Mouse (Mus musculus) testis, postnatal 10 days (tissue): ENCODE data around the gene Cdkn2aip.

Experiments
- DNase-seq: peaks from one replicate; pipeline ENCODE4 v3.0.0; 2021; ENCODE audit warnings: low spot score

Cdkn2aip gene

GRCm38 (mm10) chr8:47713761-47714745 lies at the start of gene Cdkn2aip:
Gene Cdkn2aip, minus strand, starts transcription at chr8:47713932.
- peak; percentile 97 for DNase-seq

DNA sequence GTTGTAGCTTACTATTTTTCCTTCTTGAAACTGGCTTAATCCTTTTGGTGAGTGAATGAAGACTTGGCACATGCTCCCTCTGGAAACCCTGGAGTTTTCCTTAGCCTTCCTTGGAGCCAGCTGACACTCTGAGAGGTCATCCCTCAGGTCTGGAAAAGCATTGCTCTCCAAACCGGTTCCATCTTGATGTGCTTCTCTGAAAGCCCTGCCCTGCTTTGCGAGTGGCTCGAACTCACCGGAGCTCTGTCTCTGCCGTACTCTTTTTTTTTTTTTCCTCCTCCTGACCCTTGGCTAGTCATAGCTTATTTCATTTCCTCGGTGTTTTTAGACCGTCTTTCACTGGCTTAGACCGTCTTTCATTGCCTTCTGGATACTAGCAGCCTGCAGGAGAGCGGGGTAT lies 49.5 kb upstream of the Cdkn2aip start:
- DNase-seq: no peak

GRCm38 (mm10) chr8:47760685-47761084 lies 47.0 kb upstream of the Cdkn2aip start:
- no peak for DNase-seq

DNA sequence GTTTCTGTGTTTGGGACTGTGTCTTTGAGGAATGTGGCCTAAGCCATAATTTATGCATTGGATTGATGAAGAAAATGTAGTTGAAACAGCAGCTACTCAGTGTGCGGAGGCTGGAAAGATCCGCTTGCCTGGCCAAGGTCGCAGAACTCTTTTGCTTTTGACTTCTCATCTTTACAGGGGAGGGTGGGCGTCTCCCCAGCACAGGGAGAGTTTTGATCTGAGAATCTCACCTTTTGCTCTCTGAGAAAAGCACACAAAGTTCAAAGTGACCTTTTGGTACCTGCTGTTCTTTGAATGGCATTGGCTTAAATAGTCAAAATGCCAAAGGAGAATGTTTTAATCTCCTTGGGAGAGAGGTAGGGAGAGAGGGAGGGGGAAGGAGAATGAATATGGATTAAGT lies 46.5 kb upstream of the Cdkn2aip start:
- DNase-seq: no peak

DNA sequence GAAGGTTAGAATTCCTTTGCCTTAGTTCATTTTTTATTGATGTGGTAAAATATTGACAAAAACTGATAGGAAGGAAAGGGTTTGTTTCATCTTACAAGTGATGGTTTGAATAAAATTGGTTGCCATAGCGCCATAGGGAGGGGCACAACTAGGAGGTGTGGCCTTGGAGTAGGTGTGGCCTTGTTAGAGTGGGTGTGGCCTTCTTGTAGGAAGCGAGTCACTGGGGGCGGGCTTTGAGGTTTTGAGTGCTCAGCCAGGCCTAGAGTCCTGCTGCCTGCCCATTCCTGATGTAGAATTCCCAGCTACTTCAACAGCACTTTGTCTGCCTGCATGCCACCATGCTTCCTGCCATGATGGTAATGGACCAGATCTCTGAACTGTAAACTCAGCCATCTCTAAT lies 39.4 kb upstream of the Cdkn2aip start:
- DNase-seq: no peak

DNA sequence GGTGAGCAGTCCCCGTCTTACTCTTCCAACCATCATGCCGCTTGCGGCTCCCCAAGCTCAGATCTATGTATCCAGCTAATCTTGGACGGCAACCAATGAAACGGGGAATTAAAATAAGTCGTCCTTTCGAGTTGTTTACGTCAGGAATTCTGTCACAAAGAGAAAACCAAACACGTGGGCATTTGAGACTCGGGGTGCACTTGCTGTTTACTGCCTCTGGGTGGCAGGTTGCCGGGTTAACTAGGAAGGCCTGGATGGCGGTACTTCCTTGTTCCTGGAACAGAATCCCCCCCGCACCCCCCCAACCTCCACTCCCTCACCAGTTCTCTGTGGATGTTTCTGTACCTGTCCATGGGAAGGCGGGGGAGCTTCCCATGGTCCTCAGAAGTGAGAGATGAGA lies 36.4 kb upstream of the Cdkn2aip start:
- no peak for DNase-seq

GRCm38 (mm10) chr8:47749491-47749890 lies 35.8 kb upstream of the Cdkn2aip start:
- no peak for DNase-seq

DNA sequence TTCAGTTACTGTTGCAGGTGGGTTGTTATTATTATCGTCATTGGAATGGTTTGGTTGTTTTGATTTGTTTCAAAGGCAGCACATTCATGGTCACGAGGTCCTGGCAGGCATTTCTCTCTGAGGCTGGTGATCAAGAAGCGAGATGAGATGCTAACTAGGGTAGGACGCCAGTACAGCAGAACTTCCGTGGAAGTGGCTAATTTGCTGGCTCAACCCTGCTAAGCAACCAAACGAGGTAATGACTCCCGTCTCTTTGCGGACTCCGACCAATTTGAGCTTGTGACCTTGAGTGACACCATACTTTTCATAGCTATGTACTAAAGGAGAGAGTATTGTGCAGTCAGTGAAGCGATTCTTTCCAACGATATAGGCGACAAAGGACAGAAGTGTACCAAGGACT lies 32.6 kb upstream of the Cdkn2aip start:
- no peak for DNase-seq

GRCm38 (mm10) chr8:47745848-47746247 lies 32.1 kb upstream of the Cdkn2aip start:
- DNase-seq: no peak

DNA sequence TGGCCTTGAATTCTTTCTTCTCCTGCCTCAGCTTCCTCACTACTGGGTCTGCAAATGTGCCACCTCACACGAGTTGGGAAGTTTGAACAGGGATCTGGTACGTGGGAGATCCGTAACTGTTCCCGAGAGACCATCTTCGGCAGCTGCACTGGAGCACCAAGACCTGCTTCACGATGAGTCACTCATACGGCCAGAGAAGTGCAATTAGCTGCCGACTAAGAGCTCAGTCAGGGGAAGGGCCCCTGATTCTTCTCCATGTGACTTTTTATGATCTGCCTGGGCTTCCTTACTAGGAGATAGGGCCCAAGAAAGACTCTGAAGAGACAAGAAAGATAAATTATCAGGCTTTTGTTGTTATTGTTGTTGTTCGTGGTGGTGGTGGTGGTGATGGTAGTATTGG lies 31.1 kb upstream of the Cdkn2aip start:
- DNase-seq: no peak

- DNase-seq: peak; percentile 96
Measured at GRCm38 (mm10) chr8:47743419-47743818, 29.7 kb upstream of the Cdkn2aip start.

- DNase-seq: no peak
Measured at GRCm38 (mm10) chr8:47742992-47743391, 29.3 kb upstream of the Cdkn2aip start.

- no peak for DNase-seq
Measured at GRCm38 (mm10) chr8:47742372-47742771, 28.6 kb upstream of the Cdkn2aip start.

DNA sequence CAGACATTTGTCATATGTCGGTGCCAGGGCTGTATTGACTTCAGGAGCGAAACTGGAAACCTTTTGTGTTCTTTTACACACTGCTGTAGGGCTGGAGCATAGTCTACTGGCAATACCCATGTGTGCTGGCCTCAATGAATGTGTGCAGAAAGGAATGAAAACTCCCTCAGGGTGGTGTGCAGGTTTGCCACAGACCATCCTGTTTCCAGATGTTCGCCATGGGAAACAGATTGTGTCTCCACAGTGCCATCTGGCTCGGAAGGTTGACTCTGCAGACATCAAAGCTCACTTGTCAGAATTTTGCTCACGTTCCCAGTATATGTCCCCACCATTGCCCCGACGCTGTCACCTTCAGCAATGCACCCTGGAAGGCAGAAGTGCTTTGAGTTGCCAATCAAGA lies 23.4 kb upstream of the Cdkn2aip start:
- DNase-seq: no peak

DNA sequence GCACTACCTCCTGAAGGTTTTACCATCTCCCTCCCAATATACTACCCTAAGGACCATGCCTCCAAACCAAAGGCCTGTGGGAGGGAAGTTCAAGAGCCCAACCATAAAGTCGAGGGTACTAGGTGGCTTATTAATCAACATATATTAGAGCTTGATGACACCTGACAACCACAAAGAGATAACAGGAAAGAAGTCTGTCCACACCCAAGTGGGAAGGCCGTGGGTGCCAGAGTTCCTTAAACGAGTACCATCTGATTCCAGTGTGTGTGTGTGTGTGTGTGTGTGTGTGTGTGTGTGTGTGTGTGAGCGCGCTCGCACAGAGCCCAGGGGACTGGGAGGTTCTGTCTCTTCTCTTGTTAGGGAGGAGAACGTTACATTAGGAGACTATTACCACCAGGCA lies 15.6 kb upstream of the Cdkn2aip start:
- DNase-seq: no peak

DNA sequence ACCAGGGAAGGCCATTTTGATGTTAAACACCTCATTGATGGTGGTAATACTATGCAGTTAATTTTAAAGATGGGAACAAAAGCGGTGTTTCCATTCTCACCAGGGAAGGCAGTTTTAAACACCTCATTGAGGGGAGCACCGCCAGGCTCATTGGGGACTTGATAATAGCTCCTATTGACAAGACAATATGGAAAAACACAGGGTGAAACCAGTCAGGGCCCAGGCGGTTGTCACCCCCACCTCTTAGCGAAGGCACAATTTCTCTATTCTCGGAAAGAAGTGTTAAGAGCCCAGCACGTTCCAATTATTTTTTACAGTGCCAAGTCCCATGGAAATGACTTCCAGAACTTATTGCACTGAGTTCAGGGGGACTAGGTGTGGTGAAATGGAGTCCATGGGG lies 13.2 kb upstream of the Cdkn2aip start:
- no peak for DNase-seq

DNA sequence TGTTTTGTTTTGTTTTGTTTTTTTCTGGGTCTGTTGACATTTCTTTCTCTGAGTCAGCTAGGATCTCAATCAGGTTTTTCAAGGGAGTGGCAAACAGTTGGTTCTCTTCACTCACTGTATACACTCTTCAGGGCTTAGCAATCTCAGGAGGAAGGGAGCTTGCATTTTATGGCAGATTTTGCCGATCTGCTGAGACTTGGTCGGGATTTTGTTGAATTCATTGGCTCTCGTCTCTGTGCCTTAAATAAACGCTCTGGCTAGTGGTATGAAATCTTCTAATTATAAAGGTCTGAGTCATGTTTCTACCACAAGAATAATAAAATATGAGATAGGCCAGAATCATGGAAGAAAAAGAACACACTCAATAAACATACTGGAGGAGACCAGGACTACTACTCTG lies 7.9 kb upstream of the Cdkn2aip start:
- DNase-seq: no peak

- DNase-seq: no peak
Measured at GRCm38 (mm10) chr8:47718641-47719040, 4.9 kb upstream of the Cdkn2aip start.

DNA sequence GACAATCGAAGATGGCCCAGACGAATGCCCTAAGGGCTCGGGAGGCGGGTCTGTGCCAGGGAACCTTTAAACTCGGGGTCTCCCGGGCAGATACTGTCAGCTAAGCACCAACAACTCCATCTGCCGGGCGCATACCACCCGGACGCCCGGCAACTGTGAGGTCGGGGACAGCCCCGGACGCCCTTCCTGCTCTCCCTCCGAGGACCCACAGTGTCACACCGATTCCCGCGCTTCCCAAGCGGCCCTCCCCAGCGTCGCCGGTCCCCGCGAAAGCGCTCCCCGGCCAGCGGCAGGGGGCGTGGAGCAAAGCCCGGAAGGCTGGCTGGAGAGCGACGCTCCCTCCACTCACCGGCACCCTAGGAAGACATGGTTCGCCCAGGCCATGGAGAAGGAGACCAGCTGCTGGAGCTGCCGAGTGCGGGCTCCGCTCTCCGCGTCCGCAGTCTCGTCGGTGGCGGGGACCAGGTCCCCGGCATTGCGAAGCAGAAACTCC lies 515 bp downstream of the Cdkn2aip start:
- peak; percentile 68 for DNase-seq

DNA sequence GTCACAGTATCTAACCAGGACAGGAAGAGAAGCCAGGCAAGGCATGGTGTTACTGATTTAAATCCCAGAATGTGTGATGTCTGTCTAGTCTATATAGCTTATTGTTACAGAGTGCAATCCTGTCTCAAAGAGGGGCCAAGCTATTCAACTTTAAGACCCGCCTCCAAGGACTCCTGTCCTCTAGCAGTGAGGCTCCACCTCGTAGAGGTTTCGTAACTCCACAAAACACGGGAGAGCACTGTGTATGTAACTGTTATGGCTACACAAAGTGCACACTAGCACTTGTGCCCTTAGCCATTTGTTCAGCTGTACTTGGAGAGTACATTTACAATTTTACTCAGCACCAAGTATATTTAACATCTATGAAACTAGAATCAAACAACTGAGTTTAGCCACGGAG lies 5.6 kb downstream of the Cdkn2aip start:
- DNase-seq: peak; percentile 12

DNA sequence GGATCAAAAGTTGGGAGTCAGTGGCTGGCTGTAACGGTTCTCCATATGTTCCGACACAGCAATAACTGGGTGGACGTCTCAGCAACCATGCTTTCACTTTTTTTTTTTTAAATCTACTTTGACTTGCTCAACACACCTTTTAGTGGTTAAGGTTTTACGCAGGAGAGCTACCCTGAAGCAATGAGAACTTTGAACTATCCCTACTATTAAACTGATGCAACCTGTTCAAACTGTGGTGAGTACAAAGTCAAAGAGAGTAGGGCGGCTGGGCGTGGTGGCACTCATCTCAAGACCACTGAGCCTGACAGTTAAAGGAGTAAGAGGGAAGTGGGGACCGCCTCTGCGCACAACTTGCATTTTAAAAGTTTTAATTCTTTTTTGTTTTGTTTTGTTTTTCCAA lies 7.0 kb downstream of the Cdkn2aip start:
- DNase-seq: peak; percentile 27

DNA sequence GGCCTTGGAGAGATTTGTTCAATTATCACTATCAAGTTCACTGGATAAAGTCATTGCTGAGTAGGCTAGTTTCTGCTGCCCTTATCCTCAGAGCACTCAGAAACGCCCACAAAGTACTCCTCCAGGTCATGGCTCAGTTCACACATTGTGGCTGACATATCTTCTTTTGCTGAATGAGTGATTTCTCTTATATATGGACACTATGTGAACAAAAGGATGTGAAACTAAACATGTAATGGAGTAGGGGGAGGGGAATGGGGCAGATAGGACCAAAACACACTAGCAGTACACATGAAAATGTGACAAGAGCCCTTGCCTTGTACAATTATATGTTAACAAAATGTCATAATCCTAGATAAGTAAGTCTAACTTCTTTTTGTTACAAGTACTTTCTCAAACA lies 11.4 kb downstream of the Cdkn2aip start:
- peak; percentile 16 for DNase-seq

DNA sequence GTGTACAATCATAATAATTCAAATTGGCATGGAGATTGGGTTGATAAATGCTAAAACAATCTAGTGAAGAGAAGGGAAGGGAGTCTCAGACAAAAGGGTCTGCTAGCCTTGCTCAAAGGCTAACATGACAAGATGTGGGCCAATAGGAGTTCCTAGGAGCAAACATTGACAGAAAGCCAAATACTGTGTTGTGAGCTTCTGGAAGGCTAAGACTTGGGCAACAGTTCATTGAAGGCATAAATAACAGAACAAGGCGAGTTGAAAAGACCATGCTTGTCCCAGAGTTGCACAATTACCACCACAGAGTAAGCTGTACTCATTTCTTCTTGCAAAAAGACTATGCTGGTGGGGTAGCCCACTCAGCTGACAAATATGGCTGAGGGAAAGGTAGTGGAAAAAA lies 16.0 kb downstream of the Cdkn2aip start:
- DNase-seq: no peak
